Mouse (Mus musculus) thymus, adult 2 months (tissue): ENCODE results near the gene Pcp4l1. TPM values are rescaled to one million over a fixed set of nuclear protein-coding genes. Genes with fewer than 3 reads are reported as not detected.

Experiments used
- DNase-seq: peaks from one replicate; pipeline ENCODE4 v3.0.0; 2021
- H3K27ac ChIP-seq: fragments of 200-500 bp; 2 replicates; pipeline ENCODE4 v1.5.1; 2012; ENCODE audit warnings: low read length, control low read depth; ENCODE audit not compliant: control insufficient read depth, insufficient read depth
- H3K27me3 ChIP-seq: fragments of 200-500 bp; 2 replicates; pipeline ENCODE4 v1.6.1; 2012; ENCODE audit warnings: mild to moderate bottlenecking, low read length, moderate library complexity, mixed read lengths; ENCODE audit not compliant: control insufficient read depth, insufficient read depth
- H3K36me3 ChIP-seq: fragments of 200-500 bp; 2 replicates; pipeline ENCODE4 v1.6.1; 2012; ENCODE audit warnings: mild to moderate bottlenecking, low read length, moderate library complexity; ENCODE audit not compliant: control insufficient read depth, insufficient read depth
- H3K4me1 ChIP-seq: fragments of 200-500 bp; replicated peaks from 2 replicates; pipeline ENCODE4 v1.6.1; 2012; ENCODE audit warnings: low read length; ENCODE audit not compliant: control insufficient read depth, insufficient read depth
- H3K4me3 ChIP-seq: fragments of 200-500 bp; 2 replicates; pipeline ENCODE4 v1.5.1; 2012; ENCODE audit warnings: mild to moderate bottlenecking, low read length, control low read depth, moderate library complexity; ENCODE audit not compliant: control insufficient read depth, insufficient read depth
- CTCF ChIP-seq: fragments of 200-500 bp; IDR thresholded peaks from 2 replicates; pipeline ENCODE4 v1.5.1; 2012; ENCODE audit warnings: mild to moderate bottlenecking, control low read depth, low read length, moderate library complexity, borderline replicate concordance; ENCODE audit not compliant: control insufficient read depth, poor library complexity, insufficient read depth; ENCODE audit errors: extremely low read depth
- POLR2A ChIP-seq: fragments of 200-500 bp; IDR thresholded peaks from 2 replicates; pipeline ENCODE4 v1.6.1; 2012; ENCODE audit warnings: mild to moderate bottlenecking, low read length, control low read depth, moderate library complexity; ENCODE audit not compliant: control insufficient read depth, poor library complexity, insufficient read depth; ENCODE audit errors: extremely low read depth
- WGBS: fragments of 180-500 bp; shearing (Covaris S2); methylation state at CpG from one replicate; pipeline ENCODE4 v1.1.7; 2018; 5-methylcytosine and 5-hydroxymethylcytosine counted together
- polyA plus RNA-seq: library from polyadenylated mRNA; depleted of rRNA; stranded (reverse); fragments of >200 nt; gene quantifications from 2 replicates; pipeline ENCODE4 v1.2.3, GENCODE M21; 2012

Pcp4l1 gene
- polyA plus RNA-seq, 1 experiment: 7.3 TPM

GRCm38 (mm10) chr1:171223168-171223567, 27.1 kb upstream of the Pcp4l1 start:
- Histone ChIP-seq H3K36me3 (no peaks in the 10 kb centered on the region), H3K4me3 (peak overlapping the region; percentile 67), H3K4me1 (peaks cover 13% of the 10 kb centered on the region), H3K27ac (peak overlapping the region; percentile 66; the same call in 1 of the 2 replicates), H3K27me3 (no peaks in the 10 kb centered on the region)
- no peak for DNase-seq
- 83% methylated on average over 6 of the region's 6 CpGs for WGBS
- TF ChIP-seq CTCF (no peak), POLR2A (no peak)

GRCm38 (mm10) chr1:171222238-171223155, 26.4 kb upstream of the Pcp4l1 start, which contains the start of gene Tomm40l:
Gene Tomm40l, minus strand, starts transcription at chr1:171222514.
- DNase-seq: peak; percentile 86
- no peaks in the 10 kb centered on the region for H3K27me3 ChIP-seq
- peak within 1 kb of the TSS; percentile 66; the same call in 1 of the 2 replicates for H3K27ac ChIP-seq
- 4% methylated on average over 28 of the region's 28 CpGs for WGBS
- no peaks in the 10 kb centered on the region for H3K36me3 ChIP-seq
- H3K4me3 ChIP-seq: peak within 1 kb of the TSS; percentile 67
- TF ChIP-seq CTCF (peak; percentile 44; the same call in 1 of the 2 replicates), POLR2A (peak; percentile 54)
- peaks cover 13% of the 10 kb centered on the region for H3K4me1 ChIP-seq

GRCm38 (mm10) chr1:171221281-171222193, 25.5 kb upstream of the Pcp4l1 start:
- Histone ChIP-seq H3K36me3 (no peaks in the 10 kb centered on the region), H3K27ac (no peak overlapping the region), H3K4me1 (peaks cover 13% of the 10 kb centered on the region), H3K4me3 (peak overlapping the region; percentile 67), H3K27me3 (no peaks in the 10 kb centered on the region)
- peak; percentile 10 for DNase-seq
- TF ChIP-seq POLR2A: no peak
- no peak for TF ChIP-seq CTCF
- 13% methylated on average over 22 of the region's 22 CpGs for WGBS

- TF ChIP-seq CTCF: peak; percentile 65; the same call in 1 of the 2 replicates
- no peak for TF ChIP-seq POLR2A
- H3K27ac ChIP-seq: no peak overlapping the region
- H3K4me3 ChIP-seq: no peak overlapping the region
- DNase-seq: peak; percentile 77
- 18% methylated on average over 10 of the region's 10 CpGs for WGBS
- no peaks in the 10 kb centered on the region for H3K27me3 ChIP-seq
- no peaks in the 10 kb centered on the region for H3K36me3 ChIP-seq
- peaks cover 13% of the 10 kb centered on the region for H3K4me1 ChIP-seq
Measured at GRCm38 (mm10) chr1:171220871-171221270, 24.8 kb upstream of the Pcp4l1 start.

GRCm38 (mm10) chr1:171216241-171216955, 20.3 kb upstream of the Pcp4l1 start:
- WGBS: 88% methylated on average over 18 of the region's 18 CpGs
- no peak overlapping the region for H3K27ac ChIP-seq
- TF ChIP-seq CTCF (no peak), POLR2A (no peak)
- H3K4me3 ChIP-seq: no peak overlapping the region
- H3K27me3 ChIP-seq: no peaks in the 10 kb centered on the region
- peaks cover 5% of the 10 kb centered on the region for H3K4me1 ChIP-seq
- H3K36me3 ChIP-seq: no peaks in the 10 kb centered on the region
- DNase-seq: no peak
